Mouse (Mus musculus) hindbrain, embryonic 15.5 days (tissue): ENCODE measurements around the gene Gm379. TPM values are rescaled to one million over a fixed set of nuclear protein-coding genes. Genes with fewer than 3 reads are reported as not detected.

Experiments
- ATAC-seq: fragments of 200-750 bp; cut with Nextera tagmentation; 2 replicates; pipeline ENCODE4 v1.8.0; 2017; ENCODE audit warnings: low read depth, moderate number of reproducible peaks, moderate TSS enrichment; ENCODE audit not compliant: low FRiP score
- H3K27ac ChIP-seq: fragments of 300-500 bp; sonication (generic); replicated peaks from 2 replicates; pipeline ENCODE4 v1.5.1; 2015; ENCODE audit warnings: mild to moderate bottlenecking, inconsistent platforms
- H3K27me3 ChIP-seq: fragments of 300-500 bp; sonication (generic); 2 replicates; pipeline ENCODE4 v1.6.1; 2015; ENCODE audit warnings: control low read depth, inconsistent platforms
- H3K36me3 ChIP-seq: fragments of 300-500 bp; sonication (generic); 2 replicates; pipeline ENCODE4 v1.6.1; 2015; ENCODE audit warnings: control low read depth, inconsistent platforms
- H3K4me1 ChIP-seq: fragments of 300-500 bp; sonication (generic); replicated peaks from 2 replicates; pipeline ENCODE4 v1.6.1; 2015; ENCODE audit warnings: control low read depth, inconsistent platforms
- H3K4me2 ChIP-seq: fragments of 300-500 bp; sonication (generic); 2 replicates; pipeline ENCODE4 v1.6.1; 2015; ENCODE audit warnings: moderate library complexity, mild to moderate bottlenecking, inconsistent platforms
- H3K4me3 ChIP-seq: fragments of 300-500 bp; sonication (generic); 2 replicates; pipeline ENCODE4 v1.5.1; 2015; ENCODE audit warnings: mild to moderate bottlenecking, inconsistent platforms
- H3K9ac ChIP-seq: fragments of 300-500 bp; sonication (generic); 2 replicates; pipeline ENCODE4 v1.6.1; 2015; ENCODE audit warnings: inconsistent platforms
- H3K9me3 ChIP-seq: fragments of 300-500 bp; sonication (generic); 2 replicates; pipeline ENCODE4 v1.6.1; 2016; ENCODE audit warnings: control low read depth, inconsistent platforms
- WGBS: fragments of 180-500 bp; shearing (Covaris S2); methylation state at CpG from one replicate; pipeline ENCODE4 v1.1.7; 2015; 5-methylcytosine and 5-hydroxymethylcytosine counted together
- polyA plus RNA-seq: library from polyadenylated mRNA; unstranded; fragments of >200 nt; fragmentation: Nextera tagmentation; extraction: Ambion mirVana; gene quantifications from 2 replicates; pipeline ENCODE4 v1.2.1, GENCODE M21; 2015

Gene Gm379
- polyA plus RNA-seq: not detected in 2 replicates

DNA sequence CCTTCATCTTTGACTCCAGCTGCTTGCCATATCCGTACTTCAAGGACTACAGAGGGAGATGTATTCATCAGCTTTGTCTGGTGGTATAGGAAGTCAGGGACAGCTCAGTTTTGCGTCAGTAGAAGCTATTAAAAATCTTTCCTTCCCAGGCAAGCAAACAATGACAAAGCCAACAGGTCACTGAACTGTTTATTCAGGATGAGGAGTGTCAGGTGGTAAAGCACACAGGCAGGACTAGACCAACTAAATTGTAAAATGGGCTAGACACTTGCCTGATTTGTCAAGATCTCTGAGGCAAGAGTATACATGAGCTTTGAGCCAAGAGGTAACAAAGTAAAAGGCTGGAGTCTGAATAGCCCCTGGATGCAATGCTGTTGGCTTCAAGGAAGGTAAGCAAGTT lies at the start of gene Gm379:
Gene Gm379 (minus strand): TSS at position 7 of the 400 bp plus-strand sequence.
- H3K36me3 ChIP-seq: no peaks in the 10 kb centered on the region
- no peak within 1 kb of the TSS for H3K27ac ChIP-seq
- H3K9me3 ChIP-seq: no peaks in the 10 kb centered on the region
- no peaks in the 10 kb centered on the region for H3K27me3 ChIP-seq
- no peak within 1 kb of the TSS for H3K4me3 ChIP-seq
- no peak for ATAC-seq
- H3K9ac ChIP-seq: no peak within 1 kb of the TSS
- WGBS: 75% methylated on average over 2 of the region's 2 CpGs
- H3K4me2 ChIP-seq: no peak within 1 kb of the TSS
- H3K4me1 ChIP-seq: no peaks in the 10 kb centered on the region

DNA sequence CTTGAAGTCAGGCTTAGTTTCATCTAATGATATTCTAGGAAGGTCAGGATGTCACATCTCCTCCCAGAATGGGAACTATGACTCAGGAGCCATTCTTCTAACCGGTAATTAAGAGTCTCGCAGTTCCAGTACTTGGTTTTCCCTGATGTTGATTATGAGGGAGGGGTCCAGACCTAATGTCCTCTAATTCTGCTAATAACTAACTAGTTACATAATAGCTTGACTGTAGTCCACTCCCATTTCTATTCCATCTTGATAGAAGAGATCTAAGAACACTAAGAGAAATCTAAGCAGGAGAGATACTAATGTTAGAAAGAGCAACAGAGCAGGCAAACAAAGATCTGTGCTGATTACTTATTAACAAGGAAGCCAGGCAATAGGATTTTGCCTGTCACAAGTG lies 39.6 kb upstream of the Gm379 start:
- Histone ChIP-seq H3K4me2 (no peak overlapping the region), H3K27me3 (no peaks in the 10 kb centered on the region), H3K9me3 (no peaks in the 10 kb centered on the region), H3K4me1 (no peaks in the 10 kb centered on the region), H3K9ac (no peak overlapping the region), H3K27ac (no peak overlapping the region), H3K4me3 (no peak overlapping the region), H3K36me3 (no peaks in the 10 kb centered on the region)
- ATAC-seq: no peak
- 71% methylated on average over 2 of the region's 2 CpGs for WGBS

DNA sequence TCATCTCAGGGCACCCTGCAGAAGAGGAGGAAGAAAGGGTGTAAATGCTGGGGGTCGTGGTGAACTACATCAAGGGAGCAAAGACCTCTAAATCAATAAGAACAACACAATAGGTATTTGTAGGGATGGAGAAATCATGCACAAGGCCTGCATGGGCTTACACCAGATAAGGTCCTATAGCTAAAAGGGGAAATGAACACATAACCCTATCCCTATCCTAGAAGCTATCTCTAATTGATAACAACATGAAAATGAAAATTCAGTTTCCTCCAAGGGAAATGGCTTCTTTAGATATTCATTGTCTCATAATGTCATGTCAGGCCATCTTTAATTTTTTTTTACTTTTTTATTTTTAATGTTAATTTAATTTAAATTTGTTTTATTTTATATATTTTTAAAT lies 4.2 kb upstream of the Gm379 start:
- no peak overlapping the region for H3K4me3 ChIP-seq
- WGBS: 68% methylated on average over 1 of the region's 1 CpGs
- H3K9ac ChIP-seq: no peak overlapping the region
- no peaks in the 10 kb centered on the region for H3K4me1 ChIP-seq
- no peak overlapping the region for H3K27ac ChIP-seq
- no peak for ATAC-seq
- H3K9me3 ChIP-seq: no peaks in the 10 kb centered on the region
- no peaks in the 10 kb centered on the region for H3K27me3 ChIP-seq
- no peak overlapping the region for H3K4me2 ChIP-seq
- H3K36me3 ChIP-seq: no peaks in the 10 kb centered on the region

DNA sequence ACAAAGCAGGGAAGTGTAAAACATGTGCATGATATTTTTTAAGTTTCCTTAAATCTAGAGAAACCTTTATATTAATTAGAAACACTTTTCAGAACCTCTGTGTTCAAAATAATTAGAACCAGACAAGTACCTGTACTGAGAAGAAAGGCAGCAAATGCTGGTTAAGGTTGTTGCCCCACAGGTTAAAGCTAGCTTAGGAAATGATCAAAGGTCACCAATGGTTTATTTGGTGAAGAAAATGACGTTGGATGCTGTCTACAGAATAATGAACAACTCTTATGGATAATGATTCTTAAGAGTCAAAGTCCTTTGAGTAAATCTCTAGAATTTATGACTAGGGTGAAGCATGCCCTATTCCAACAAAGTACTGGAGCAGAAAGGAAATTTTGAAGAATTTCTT lies 42.7 kb downstream of the Gm379 start:
- Histone ChIP-seq H3K4me2 (no peak overlapping the region), H3K27me3 (no peaks in the 10 kb centered on the region), H3K27ac (no peak overlapping the region), H3K4me1 (no peaks in the 10 kb centered on the region), H3K36me3 (no peaks in the 10 kb centered on the region), H3K9ac (no peak overlapping the region), H3K9me3 (no peaks in the 10 kb centered on the region), H3K4me3 (no peak overlapping the region)
- 40% methylated on average over 1 of the region's 1 CpGs for WGBS
- ATAC-seq: no peak

DNA sequence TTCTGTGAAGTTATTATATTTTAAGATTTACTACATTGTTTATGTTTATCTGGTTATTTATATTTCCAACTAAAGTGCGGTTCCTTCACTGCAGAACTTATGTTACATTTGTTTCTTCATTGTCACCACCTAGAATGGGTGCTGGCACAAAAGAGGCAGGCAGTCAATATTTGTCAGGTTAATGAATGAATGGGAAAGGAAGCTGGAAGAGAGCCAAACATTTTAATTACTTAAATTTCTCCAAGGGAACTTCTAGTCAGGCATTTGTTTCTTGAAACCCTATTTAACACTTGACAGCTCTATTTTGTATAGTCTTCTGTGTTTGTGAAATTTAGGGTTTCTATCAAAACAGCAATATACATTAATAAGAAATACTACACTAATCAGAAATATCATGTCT lies 43.8 kb downstream of the Gm379 start:
- H3K4me1 ChIP-seq: no peaks in the 10 kb centered on the region
- no peaks in the 10 kb centered on the region for H3K27me3 ChIP-seq
- no peak overlapping the region for H3K4me2 ChIP-seq
- H3K9me3 ChIP-seq: no peaks in the 10 kb centered on the region
- 60% methylated on average over 1 of the region's 1 CpGs for WGBS
- ATAC-seq: no peak
- no peak overlapping the region for H3K27ac ChIP-seq
- H3K4me3 ChIP-seq: no peak overlapping the region
- no peak overlapping the region for H3K9ac ChIP-seq
- no peaks in the 10 kb centered on the region for H3K36me3 ChIP-seq

Other genes starting within 250 kb of the Gm379 start
- 2.2 and 2.6 TPM in 2 replicates for gene Brwd3, start 169.5 kb upstream of the Gm379 start, polyA plus RNA-seq